Mouse (Mus musculus): ENCODE results near the gene Lmbr1l. TPM values are rescaled to one million over a fixed set of nuclear protein-coding genes. Genes with fewer than 3 reads are reported as not detected.

Lmbr1l gene
- polyA plus RNA-seq, 1 experiment from 2014 or later = 13.4 TPM

DNA sequence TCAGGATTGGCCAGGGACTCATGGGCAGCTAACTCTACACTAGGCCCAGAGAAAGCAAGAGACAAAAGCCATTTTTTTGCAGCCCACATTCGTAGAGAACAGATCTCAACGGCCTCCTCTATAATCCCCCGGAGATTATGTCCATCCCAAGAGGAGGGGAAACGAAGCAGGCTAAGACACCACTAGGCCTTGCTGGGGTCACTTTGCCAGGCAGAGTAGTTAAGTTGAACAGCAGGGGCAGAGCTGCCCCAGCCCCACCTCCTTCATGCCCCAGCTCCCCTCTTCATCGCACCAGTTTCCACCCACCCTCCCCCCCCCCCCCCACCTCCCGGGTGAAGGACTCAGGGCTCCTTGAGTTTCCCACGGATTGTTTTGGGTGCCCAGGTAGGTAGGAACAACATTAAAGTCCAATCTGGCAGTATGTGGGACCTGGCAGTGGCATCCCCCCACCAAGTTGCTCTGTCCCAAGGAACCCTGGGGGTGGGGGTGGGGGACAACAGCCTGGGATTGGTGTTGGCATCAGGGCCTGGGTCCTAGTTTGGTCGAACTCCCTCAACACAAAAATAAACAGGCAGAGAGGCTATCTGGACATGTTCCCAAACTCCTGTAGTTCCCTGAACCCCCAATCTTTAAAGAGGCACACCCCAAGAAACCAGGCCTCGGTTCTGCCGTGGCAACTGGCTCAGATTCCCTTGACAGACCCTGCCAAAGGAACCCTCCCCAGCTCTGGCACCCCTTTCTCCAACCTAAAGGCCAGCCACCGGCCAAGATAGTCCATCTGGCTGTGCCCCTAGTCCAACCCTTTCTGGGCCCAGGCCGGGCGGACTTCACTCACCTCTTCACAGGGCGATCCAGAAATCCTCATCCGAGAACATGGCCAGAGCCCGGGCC, 47.6 kb downstream of the Lmbr1l start:
- under 1% methylated on average over 15 of the region's 16 CpGs for WGBS
- DNase-seq (ENCODE audit: low spot score) (peak; percentile 40), ATAC-seq (ENCODE audit: low FRiP score) (no peak)
- Histone ChIP-seq H3K27ac (ENCODE audit: low read depth, low read length) (peak overlapping the region; percentile 97), H3K27me3 (ENCODE audit: control insufficient read depth, insufficient read depth, low read length) (no peaks in the 10 kb centered on the region), H3K36me3 (ENCODE audit: control insufficient read depth, insufficient read depth, low read length) (peaks cover 5% of the 10 kb centered on the region; the same call in 1 of the 2 replicates), H3K9ac (ENCODE audit: low read depth, low read length) (peak overlapping the region; percentile 99), H3K9me3 (ENCODE audit: control insufficient read depth, low read length) (no peaks in the 10 kb centered on the region), H3K4me3 (ENCODE audit: low read depth, low read length) (peak overlapping the region; percentile 100), H3K4me1 (replicated peaks; ENCODE audit: control insufficient read depth, insufficient read depth, low read length) (peaks cover 16% of the 10 kb centered on the region), H3K4me2 (replicated peaks; ENCODE audit: low read depth, low read length) (peak overlapping the region; percentile 96)

DNA sequence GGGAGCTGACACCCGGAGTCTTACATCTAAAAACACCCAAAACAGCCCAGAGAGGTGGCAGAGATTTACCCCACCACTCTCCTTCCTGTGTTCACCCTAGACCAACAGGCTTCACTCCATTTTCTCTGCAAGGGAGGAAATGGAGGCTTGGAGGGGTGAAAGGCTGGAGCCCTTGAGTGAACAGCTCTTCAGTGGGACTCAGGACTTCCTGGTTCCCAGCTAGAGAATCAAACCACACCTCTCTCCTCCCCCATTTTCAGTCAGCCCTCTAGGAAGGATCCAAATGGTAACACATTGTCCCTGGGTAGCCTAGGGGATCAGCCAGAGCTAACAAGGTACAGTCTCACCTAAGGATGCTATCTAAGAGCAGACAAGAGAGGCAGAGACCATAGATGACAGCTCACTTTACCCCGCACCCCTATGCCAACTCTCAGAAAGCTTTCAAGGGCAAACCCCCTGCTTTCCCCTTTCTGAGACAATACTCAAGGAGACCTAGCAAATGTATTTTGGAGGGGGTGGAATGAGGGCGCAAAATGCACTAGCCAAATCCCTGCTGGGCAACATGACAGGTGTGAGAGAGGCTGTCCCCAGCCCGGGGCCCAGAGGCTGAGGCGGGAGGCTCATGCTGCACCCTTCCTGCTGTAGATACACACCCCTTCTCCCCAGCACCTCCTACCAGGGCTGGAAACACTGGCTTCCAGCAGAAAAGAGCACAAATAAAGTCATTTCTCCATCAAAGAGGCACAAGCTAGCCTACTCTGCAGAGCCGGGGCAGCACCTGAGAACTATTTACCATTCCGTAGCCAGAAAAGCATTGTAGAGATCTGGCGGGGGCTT, 48.5 kb downstream of the Lmbr1l start:
- no peak for ATAC-seq (ENCODE audit: low FRiP score)
- H3K27ac ChIP-seq (ENCODE audit: low read depth, low read length) = no peak overlapping the region
- no peak for DNase-seq (ENCODE audit: low spot score)

DNA sequence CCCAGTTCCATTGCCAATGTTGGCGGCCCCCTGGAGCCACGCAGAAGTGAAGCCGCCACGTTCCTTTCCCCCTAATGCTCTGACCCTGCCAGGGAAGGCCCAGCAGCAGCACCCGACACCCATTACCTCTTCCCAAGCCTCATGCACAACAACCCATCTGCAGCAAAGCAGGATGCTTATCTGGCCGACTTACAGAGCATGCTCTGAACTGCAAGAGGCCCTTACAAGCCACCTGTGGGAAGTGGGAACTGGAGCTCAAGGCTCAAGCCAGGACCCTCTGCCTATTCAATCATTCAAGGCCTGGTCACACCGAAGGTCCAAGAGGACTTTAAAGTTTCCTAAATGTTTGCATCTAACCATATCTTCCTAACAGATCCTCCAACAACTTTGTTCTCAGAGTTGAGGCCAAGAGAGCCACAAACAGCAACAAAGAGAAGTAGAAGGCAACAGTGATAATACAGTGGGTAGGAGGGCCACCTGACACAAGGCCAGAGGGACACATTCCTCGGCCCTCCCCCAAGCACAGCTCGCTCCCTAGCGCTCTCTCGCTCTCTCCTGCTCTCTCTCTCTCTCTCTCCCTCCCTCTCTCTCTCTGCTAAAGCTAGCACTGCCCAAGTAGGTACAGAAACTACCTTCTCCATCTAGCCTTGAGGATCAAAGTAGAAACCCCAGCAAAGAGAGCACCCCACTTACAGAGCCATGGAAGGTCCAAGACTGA, 49.5 kb downstream of the Lmbr1l start:
- no peaks in the 10 kb centered on the region for H3K9me3 ChIP-seq (ENCODE audit: control insufficient read depth, low read length)
- DNase-seq (ENCODE audit: low spot score) (no peak), ATAC-seq (ENCODE audit: low FRiP score) (no peak)
- peak overlapping the region; percentile 99 for H3K9ac ChIP-seq (ENCODE audit: low read depth, low read length)
- H3K4me1 ChIP-seq (replicated peaks; ENCODE audit: control insufficient read depth, insufficient read depth, low read length) = peaks cover 16% of the 10 kb centered on the region
- H3K27me3 ChIP-seq (ENCODE audit: control insufficient read depth, insufficient read depth, low read length) = no peaks in the 10 kb centered on the region
- H3K36me3 ChIP-seq (ENCODE audit: control insufficient read depth, insufficient read depth, low read length) = peaks cover 17% of the 10 kb centered on the region
- peak overlapping the region; percentile 96 for H3K4me2 ChIP-seq (replicated peaks; ENCODE audit: low read depth, low read length)
- peak overlapping the region; percentile 100 for H3K4me3 ChIP-seq (ENCODE audit: low read depth, low read length)
- 43% methylated on average over 11 of the region's 11 CpGs for WGBS
- H3K27ac ChIP-seq (ENCODE audit: low read depth, low read length) = no peak overlapping the region

More for the DNA sequence above, 48.5 kb downstream of the Lmbr1l start:
- 16% methylated on average over 8 of the region's 8 CpGs for WGBS
- peak overlapping the region; percentile 100 for H3K4me3 ChIP-seq (ENCODE audit: low read depth, low read length)
- H3K9ac ChIP-seq (ENCODE audit: low read depth, low read length) = peak overlapping the region; percentile 99
- peak overlapping the region; percentile 96 for H3K4me2 ChIP-seq (replicated peaks; ENCODE audit: low read depth, low read length)
- peaks cover 16% of the 10 kb centered on the region for H3K4me1 ChIP-seq (replicated peaks; ENCODE audit: control insufficient read depth, insufficient read depth, low read length)
- no peaks in the 10 kb centered on the region for H3K9me3 ChIP-seq (ENCODE audit: control insufficient read depth, low read length)
- no peaks in the 10 kb centered on the region for H3K27me3 ChIP-seq (ENCODE audit: control insufficient read depth, insufficient read depth, low read length)
- H3K36me3 ChIP-seq (ENCODE audit: control insufficient read depth, insufficient read depth, low read length) = peaks cover 13% of the 10 kb centered on the region; the same call in 1 of the 2 replicates

DNA sequence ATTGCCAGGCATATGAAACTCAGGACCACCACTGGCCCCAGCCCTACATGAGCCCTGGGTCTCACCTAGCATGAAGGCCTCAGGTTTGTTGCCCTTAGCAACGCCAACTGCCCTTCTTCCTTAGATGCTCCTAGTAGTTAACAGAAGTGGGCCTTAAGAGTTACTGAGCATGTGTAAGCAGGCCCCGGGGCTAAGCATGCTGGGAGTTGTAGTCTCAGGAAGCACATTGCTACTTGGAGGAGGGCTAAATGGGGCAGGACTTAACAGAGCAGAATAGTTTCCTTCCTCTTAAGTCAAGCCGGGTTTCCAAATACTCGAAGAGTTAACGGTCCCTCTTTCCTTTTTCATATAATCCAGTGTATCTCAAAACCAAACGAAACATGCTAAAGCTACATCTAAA, 50.7 kb downstream of the Lmbr1l start:
- DNase-seq (ENCODE audit: low spot score) (no peak), ATAC-seq (ENCODE audit: low FRiP score) (no peak)
- Histone ChIP-seq H3K9me3 (ENCODE audit: control insufficient read depth, low read length) (no peaks in the 10 kb centered on the region), H3K4me1 (replicated peaks; ENCODE audit: control insufficient read depth, insufficient read depth, low read length) (peaks cover 16% of the 10 kb centered on the region), H3K9ac (ENCODE audit: low read depth, low read length) (no peak overlapping the region), H3K36me3 (ENCODE audit: control insufficient read depth, insufficient read depth, low read length) (peaks cover 27% of the 10 kb centered on the region), H3K4me2 (replicated peaks; ENCODE audit: low read depth, low read length) (no peak overlapping the region), H3K27ac (ENCODE audit: low read depth, low read length) (no peak overlapping the region), H3K4me3 (ENCODE audit: low read depth, low read length) (no peak overlapping the region), H3K27me3 (ENCODE audit: control insufficient read depth, insufficient read depth, low read length) (no peaks in the 10 kb centered on the region)
- WGBS = 82% methylated on average over 6 of the region's 6 CpGs

DNA sequence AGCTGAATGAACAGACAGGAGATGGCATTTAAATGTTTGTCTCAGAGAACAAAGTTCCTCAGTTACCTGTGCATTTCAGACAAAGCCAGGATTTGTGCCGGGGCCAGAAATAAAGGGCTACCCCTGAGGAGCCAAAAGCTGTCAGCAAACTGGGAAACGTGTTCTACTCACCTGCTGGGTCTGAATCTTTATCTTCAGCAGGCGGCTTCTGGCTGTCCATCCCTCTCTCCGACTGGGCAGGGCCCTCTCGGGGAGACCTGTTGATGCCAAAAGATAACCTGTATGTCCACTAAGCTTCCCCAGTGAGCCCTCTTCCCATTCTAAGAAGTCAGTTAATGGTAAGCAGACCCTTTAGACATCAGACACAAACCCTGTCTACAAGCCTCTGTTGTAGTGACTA, 51.5 kb downstream of the Lmbr1l start:
- Histone ChIP-seq H3K9ac (ENCODE audit: low read depth, low read length) (no peak overlapping the region), H3K27me3 (ENCODE audit: control insufficient read depth, insufficient read depth, low read length) (no peaks in the 10 kb centered on the region), H3K27ac (ENCODE audit: low read depth, low read length) (no peak overlapping the region), H3K4me3 (ENCODE audit: low read depth, low read length) (no peak overlapping the region), H3K4me2 (replicated peaks; ENCODE audit: low read depth, low read length) (no peak overlapping the region), H3K4me1 (replicated peaks; ENCODE audit: control insufficient read depth, insufficient read depth, low read length) (peaks cover 16% of the 10 kb centered on the region), H3K36me3 (ENCODE audit: control insufficient read depth, insufficient read depth, low read length) (peaks cover 34% of the 10 kb centered on the region), H3K9me3 (ENCODE audit: control insufficient read depth, low read length) (no peaks in the 10 kb centered on the region)
- DNase-seq (ENCODE audit: low spot score) (no peak), ATAC-seq (ENCODE audit: low FRiP score) (no peak)
- WGBS = 91% methylated on average over 5 of the region's 5 CpGs

DNA sequence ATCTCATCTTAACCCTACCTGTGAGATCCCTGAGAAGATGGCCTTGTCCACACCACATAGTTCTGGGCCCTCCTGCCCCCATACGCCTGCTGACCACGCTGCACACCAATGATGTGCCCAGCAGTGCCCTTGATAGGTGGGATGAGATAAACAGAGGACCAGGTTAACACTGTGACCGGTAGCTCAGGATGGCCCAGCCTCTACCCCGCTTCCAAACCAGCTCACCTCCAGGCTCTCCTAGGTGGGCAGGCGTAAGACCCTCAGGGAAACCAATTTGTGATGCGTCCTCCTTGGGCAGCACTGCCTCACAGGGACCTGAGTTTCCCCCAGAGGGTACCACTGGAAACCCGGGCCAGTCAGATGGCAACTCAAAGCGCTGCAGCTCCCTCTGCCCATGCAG, 52.3 kb downstream of the Lmbr1l start:
- Histone ChIP-seq H3K4me1 (replicated peaks; ENCODE audit: control insufficient read depth, insufficient read depth, low read length) (peaks cover 16% of the 10 kb centered on the region), H3K36me3 (ENCODE audit: control insufficient read depth, insufficient read depth, low read length) (peaks cover 41% of the 10 kb centered on the region), H3K4me3 (ENCODE audit: low read depth, low read length) (no peak overlapping the region), H3K27ac (ENCODE audit: low read depth, low read length) (no peak overlapping the region), H3K9me3 (ENCODE audit: control insufficient read depth, low read length) (no peaks in the 10 kb centered on the region), H3K4me2 (replicated peaks; ENCODE audit: low read depth, low read length) (no peak overlapping the region), H3K9ac (ENCODE audit: low read depth, low read length) (no peak overlapping the region), H3K27me3 (ENCODE audit: control insufficient read depth, insufficient read depth, low read length) (no peaks in the 10 kb centered on the region)
- DNase-seq (ENCODE audit: low spot score) (no peak), ATAC-seq (ENCODE audit: low FRiP score) (no peak)
- WGBS = 98% methylated on average over 8 of the region's 8 CpGs

DNA sequence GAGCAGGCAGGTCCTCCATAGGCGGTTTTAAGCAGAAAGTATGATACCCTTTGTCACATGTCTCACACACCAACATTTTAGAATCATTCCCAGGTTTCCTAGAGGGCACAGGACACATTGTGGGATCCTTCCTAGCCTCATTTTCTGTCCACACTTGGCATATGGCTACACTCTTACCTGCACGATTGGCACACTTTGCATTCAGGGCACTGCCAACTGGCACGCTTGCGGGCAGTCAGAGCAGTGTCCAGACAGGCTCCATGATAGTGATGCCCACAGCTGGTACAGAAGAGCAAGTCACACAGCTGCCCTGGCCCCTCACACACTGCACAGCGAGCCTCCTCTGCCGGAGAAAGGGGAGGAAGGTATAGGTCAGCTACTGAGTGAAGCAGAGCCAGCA, 53.1 kb downstream of the Lmbr1l start:
- H3K27ac ChIP-seq (ENCODE audit: low read depth, low read length) = no peak overlapping the region
- H3K4me3 ChIP-seq (ENCODE audit: low read depth, low read length) = no peak overlapping the region
- ATAC-seq (ENCODE audit: low FRiP score) (no peak), DNase-seq (ENCODE audit: low spot score) (no peak)
- no peak overlapping the region for H3K4me2 ChIP-seq (replicated peaks; ENCODE audit: low read depth, low read length)
- H3K9me3 ChIP-seq (ENCODE audit: control insufficient read depth, low read length) = no peaks in the 10 kb centered on the region
- H3K27me3 ChIP-seq (ENCODE audit: control insufficient read depth, insufficient read depth, low read length) = no peaks in the 10 kb centered on the region
- H3K36me3 ChIP-seq (ENCODE audit: control insufficient read depth, insufficient read depth, low read length) = peaks cover 47% of the 10 kb centered on the region
- 97% methylated on average over 6 of the region's 6 CpGs for WGBS
- no peak overlapping the region for H3K9ac ChIP-seq (ENCODE audit: low read depth, low read length)
- H3K4me1 ChIP-seq (replicated peaks; ENCODE audit: control insufficient read depth, insufficient read depth, low read length) = peaks cover 16% of the 10 kb centered on the region

DNA sequence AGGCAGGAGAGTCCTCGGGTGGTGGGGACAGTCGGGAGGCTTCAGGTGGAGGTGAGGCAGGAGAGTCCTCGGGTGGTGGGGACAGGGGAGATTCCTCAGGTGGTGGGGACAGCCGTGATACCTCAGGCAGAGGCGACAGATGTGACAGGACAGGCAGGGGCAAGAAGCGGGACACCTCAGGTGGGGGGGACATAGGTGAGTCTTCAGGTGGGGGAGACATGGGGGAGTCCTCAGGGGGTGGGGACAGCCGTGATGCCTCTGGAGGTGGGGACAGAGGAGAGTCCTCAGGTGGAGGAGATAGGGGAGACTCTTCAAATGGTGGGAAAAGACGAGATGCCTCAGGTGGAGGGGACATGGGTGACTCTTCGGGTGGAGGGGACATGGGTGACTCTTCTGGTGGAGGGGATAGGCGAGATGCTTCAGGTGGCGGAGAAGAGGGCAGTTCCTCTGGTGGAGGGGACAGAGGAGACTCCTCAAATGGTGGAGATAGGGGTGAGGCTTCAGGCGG, 54.5 kb downstream of the Lmbr1l start:
- Histone ChIP-seq H3K4me2 (replicated peaks; ENCODE audit: low read depth, low read length) (no peak overlapping the region), H3K9ac (ENCODE audit: low read depth, low read length) (no peak overlapping the region), H3K27me3 (ENCODE audit: control insufficient read depth, insufficient read depth, low read length) (no peaks in the 10 kb centered on the region), H3K36me3 (ENCODE audit: control insufficient read depth, insufficient read depth, low read length) (peaks cover 59% of the 10 kb centered on the region), H3K27ac (ENCODE audit: low read depth, low read length) (no peak overlapping the region), H3K9me3 (ENCODE audit: control insufficient read depth, low read length) (no peaks in the 10 kb centered on the region), H3K4me1 (replicated peaks; ENCODE audit: control insufficient read depth, insufficient read depth, low read length) (peaks cover 6% of the 10 kb centered on the region; the same call in 1 of the 2 replicates), H3K4me3 (ENCODE audit: low read depth, low read length) (no peak overlapping the region)
- ATAC-seq (ENCODE audit: low FRiP score) = no peak
- DNase-seq (ENCODE audit: low spot score) = no peak
- WGBS = 89% methylated on average over 12 of the region's 12 CpGs
